Mouse (Mus musculus): ENCODE measurements at regions not wholly inside any gene's neighbourhood (a gene's known extent, or its start where the extent isn't known, plus 50 kb on each side); places are given as distances from the start of the nearest gene placed in this dataset.

GRCm38 (mm10) chr19:14862654-14863468 lies 265.0 kb upstream of the Tle4 start:
- Histone ChIP-seq H3K36me3 (replicated peaks; ENCODE audit: low read length) (no peaks in the 10 kb centered on the region), H3K9me3 (no peaks in the 10 kb centered on the region), H3K4me3 (replicated peaks) (no peak overlapping the region), H3K4me1 (no peaks in the 10 kb centered on the region), H3K27me3 (replicated peaks) (no peaks in the 10 kb centered on the region)
- TF ChIP-seq FLI1 (IDR thresholded peaks at IDR 0.05; ENCODE audit: low read length) = no peak
- TF ChIP-seq GATA1 (IDR thresholded peaks at IDR 0.05; ENCODE audit: borderline replicate concordance, low read length) = no peak

GRCm38 (mm10) chr19:14855036-14855435 lies 257.2 kb upstream of the Tle4 start:
- no peak for TF ChIP-seq GATA1 (IDR thresholded peaks at IDR 0.05; ENCODE audit: borderline replicate concordance, low read length)
- TF ChIP-seq FLI1 (IDR thresholded peaks at IDR 0.05; ENCODE audit: low read length) = no peak
- no peaks in the 10 kb centered on the region for H3K4me1 ChIP-seq
- H3K27me3 ChIP-seq (replicated peaks) = no peaks in the 10 kb centered on the region
- no peaks in the 10 kb centered on the region for H3K9me3 ChIP-seq
- no peaks in the 10 kb centered on the region for H3K36me3 ChIP-seq (replicated peaks; ENCODE audit: low read length)
- no peak overlapping the region for H3K4me3 ChIP-seq (replicated peaks)

- no peak for TF ChIP-seq FLI1 (IDR thresholded peaks at IDR 0.05; ENCODE audit: low read length)
- TF ChIP-seq GATA1 (IDR thresholded peaks at IDR 0.05; ENCODE audit: borderline replicate concordance, low read length) = no peak
- no peaks in the 10 kb centered on the region for H3K9me3 ChIP-seq
Measured at GRCm38 (mm10) chr19:14853416-14853815, 255.6 kb upstream of the Tle4 start.

GRCm38 (mm10) chr19:14849561-14849960 lies 251.7 kb upstream of the Tle4 start:
- Histone ChIP-seq H3K9me3 (no peaks in the 10 kb centered on the region), H3K27me3 (replicated peaks) (no peaks in the 10 kb centered on the region), H3K4me1 (no peaks in the 10 kb centered on the region), H3K4me3 (replicated peaks) (no peak overlapping the region), H3K36me3 (replicated peaks; ENCODE audit: low read length) (no peaks in the 10 kb centered on the region)
- TF ChIP-seq GATA1 (IDR thresholded peaks at IDR 0.05; ENCODE audit: borderline replicate concordance, low read length) = no peak
- TF ChIP-seq FLI1 (IDR thresholded peaks at IDR 0.05; ENCODE audit: low read length) = no peak

More at GRCm38 (mm10) chr19:14853416-14853815, 255.6 kb upstream of the Tle4 start:
- no peak overlapping the region for H3K4me3 ChIP-seq (replicated peaks)
- no peaks in the 10 kb centered on the region for H3K27me3 ChIP-seq (replicated peaks)
- no peaks in the 10 kb centered on the region for H3K4me1 ChIP-seq
- no peaks in the 10 kb centered on the region for H3K36me3 ChIP-seq (replicated peaks; ENCODE audit: low read length)

GRCm38 (mm10) chr19:14847120-14847519 lies 249.3 kb upstream of the Tle4 start:
- Histone ChIP-seq H3K4me1 (no peaks in the 10 kb centered on the region), H3K4me3 (replicated peaks) (no peak overlapping the region), H3K27me3 (replicated peaks) (no peaks in the 10 kb centered on the region), H3K9me3 (no peaks in the 10 kb centered on the region), H3K36me3 (replicated peaks; ENCODE audit: low read length) (no peaks in the 10 kb centered on the region)
- TF ChIP-seq GATA1 (IDR thresholded peaks at IDR 0.05; ENCODE audit: borderline replicate concordance, low read length) (no peak), FLI1 (IDR thresholded peaks at IDR 0.05; ENCODE audit: low read length) (no peak)

GRCm38 (mm10) chr19:14835629-14836028 lies 237.8 kb upstream of the Tle4 start:
- H3K4me3 ChIP-seq (replicated peaks) = no peak overlapping the region
- TF ChIP-seq GATA1 (IDR thresholded peaks at IDR 0.05; ENCODE audit: borderline replicate concordance, low read length) (no peak), FLI1 (IDR thresholded peaks at IDR 0.05; ENCODE audit: low read length) (no peak)
- H3K36me3 ChIP-seq (replicated peaks; ENCODE audit: low read length) = no peaks in the 10 kb centered on the region
- no peaks in the 10 kb centered on the region for H3K27me3 ChIP-seq (replicated peaks)
- no peaks in the 10 kb centered on the region for H3K9me3 ChIP-seq
- H3K4me1 ChIP-seq = no peaks in the 10 kb centered on the region

- Histone ChIP-seq H3K9me3 (0 out of 2 replicates have a peak, but pooled peaks cover 4% of the 10 kb centered on the region), H3K4me1 (no peaks in the 10 kb centered on the region), H3K4me3 (replicated peaks) (no peak overlapping the region), H3K27me3 (replicated peaks) (no peaks in the 10 kb centered on the region), H3K36me3 (replicated peaks; ENCODE audit: low read length) (no peaks in the 10 kb centered on the region)
- TF ChIP-seq GATA1 (IDR thresholded peaks at IDR 0.05; ENCODE audit: borderline replicate concordance, low read length) = no peak
- TF ChIP-seq FLI1 (IDR thresholded peaks at IDR 0.05; ENCODE audit: low read length) = no peak
Measured at GRCm38 (mm10) chr19:14816354-14816753, 218.5 kb upstream of the Tle4 start.

- TF ChIP-seq FLI1 (IDR thresholded peaks at IDR 0.05; ENCODE audit: low read length) (no peak), GATA1 (IDR thresholded peaks at IDR 0.05; ENCODE audit: borderline replicate concordance, low read length) (no peak)
Measured at GRCm38 (mm10) chr19:14806787-14807186, 208.9 kb upstream of the Tle4 start.

GRCm38 (mm10) chr19:14802909-14803650 lies 205.2 kb upstream of the Tle4 start:
- no peak overlapping the region for H3K4me3 ChIP-seq (replicated peaks)

More at GRCm38 (mm10) chr19:14806787-14807186, 208.9 kb upstream of the Tle4 start:
- no peaks in the 10 kb centered on the region for H3K4me1 ChIP-seq
- no peak overlapping the region for H3K4me3 ChIP-seq (replicated peaks)
- no peaks in the 10 kb centered on the region for H3K27me3 ChIP-seq (replicated peaks)
- no peaks in the 10 kb centered on the region for H3K9me3 ChIP-seq
- H3K36me3 ChIP-seq (replicated peaks; ENCODE audit: low read length) = no peaks in the 10 kb centered on the region

GRCm38 (mm10) chr19:14801669-14802068 lies 203.8 kb upstream of the Tle4 start:
- Histone ChIP-seq H3K36me3 (replicated peaks; ENCODE audit: low read length) (no peaks in the 10 kb centered on the region), H3K27me3 (replicated peaks) (no peaks in the 10 kb centered on the region), H3K4me3 (replicated peaks) (no peak overlapping the region), H3K4me1 (no peaks in the 10 kb centered on the region), H3K9me3 (no peaks in the 10 kb centered on the region)
- TF ChIP-seq FLI1 (IDR thresholded peaks at IDR 0.05; ENCODE audit: low read length) (no peak), GATA1 (IDR thresholded peaks at IDR 0.05; ENCODE audit: borderline replicate concordance, low read length) (no peak)

More at GRCm38 (mm10) chr19:14802909-14803650, 205.2 kb upstream of the Tle4 start:
- Histone ChIP-seq H3K9me3 (no peaks in the 10 kb centered on the region), H3K4me1 (no peaks in the 10 kb centered on the region), H3K27me3 (replicated peaks) (no peaks in the 10 kb centered on the region), H3K36me3 (replicated peaks; ENCODE audit: low read length) (no peaks in the 10 kb centered on the region)
- TF ChIP-seq FLI1 (IDR thresholded peaks at IDR 0.05; ENCODE audit: low read length) (no peak), GATA1 (IDR thresholded peaks at IDR 0.05; ENCODE audit: borderline replicate concordance, low read length) (no peak)

Data from megakaryocyte, embryonic 14.5 days (primary cell).